Mouse (Mus musculus) neural tube, embryonic 10.5 days (tissue): ENCODE data around the gene Polh.

ENCODE experiments used
- DNase-seq: peaks from one replicate; pipeline ENCODE4 v3.0.0-alpha.2; 2017; ENCODE audit warnings: low spot score; ENCODE audit errors: extremely low spot score

The Polh gene

GRCm38 (mm10) chr17:46168318-46168717, 34.1 kb downstream of the Polh start:
- no peak for DNase-seq

- no peak for DNase-seq
These were observed 35.4 kb downstream of the Polh start for GRCm38 (mm10) chr17:46167014-46167413.

- DNase-seq, result no peak
These were observed 36.2 kb downstream of the Polh start for GRCm38 (mm10) chr17:46166270-46166669.

- DNase-seq, result no peak
These were observed 37.0 kb downstream of the Polh start for GRCm38 (mm10) chr17:46165460-46165859.

- DNase-seq, result no peak
These were observed 37.7 kb downstream of the Polh start for GRCm38 (mm10) chr17:46164791-46165190.

- DNase-seq, result no peak
These were observed 38.1 kb downstream of the Polh start for GRCm38 (mm10) chr17:46164301-46164700.

- DNase-seq, result no peak
These were observed 39.5 kb downstream of the Polh start for GRCm38 (mm10) chr17:46162951-46163421.

GRCm38 (mm10) chr17:46162551-46162950, 39.9 kb downstream of the Polh start:
- no peak for DNase-seq

- DNase-seq, result no peak
These were observed 40.7 kb downstream of the Polh start for GRCm38 (mm10) chr17:46161710-46162109.

- DNase-seq, result no peak
These were observed 41.3 kb downstream of the Polh start for GRCm38 (mm10) chr17:46161179-46161578.

- peak; percentile 91 for DNase-seq
These were observed 41.8 kb downstream of the Polh start, which contains the start of gene Gtpbp2 for GRCm38 (mm10) chr17:46160686-46161085. Gene Gtpbp2, plus strand, starts transcription at chr17:46161032.

GRCm38 (mm10) chr17:46160090-46160662, 42.3 kb downstream of the Polh start:
- DNase-seq, result peak; percentile 82

- no peak for DNase-seq
These were observed 43.2 kb downstream of the Polh start for GRCm38 (mm10) chr17:46159236-46159635.

GRCm38 (mm10) chr17:46157131-46157530, 45.3 kb downstream of the Polh start:
- DNase-seq, result no peak

GRCm38 (mm10) chr17:46156680-46157079, 45.8 kb downstream of the Polh start:
- no peak for DNase-seq

- no peak for DNase-seq
These were observed 48.1 kb downstream of the Polh start for GRCm38 (mm10) chr17:46154336-46154735.

GRCm38 (mm10) chr17:46152847-46153782, 49.3 kb downstream of the Polh start, which contains the start of gene Mad2l1bp:
Gene Mad2l1bp, minus strand, starts transcription at chr17:46153553.
- peak; percentile 79 for DNase-seq

- DNase-seq, result peak; percentile 78
These were observed 58.6 kb downstream of the Polh start, which contains the start of gene Rsph9 for GRCm38 (mm10) chr17:46143578-46144423. Gene Rsph9, minus strand, starts transcription at chr17:46144216.

- no peak for DNase-seq
These were observed 62.6 kb downstream of the Polh start for GRCm38 (mm10) chr17:46139872-46140271.

- DNase-seq, result no peak
These were observed 63.7 kb downstream of the Polh start for GRCm38 (mm10) chr17:46138563-46139236.

- no peak for DNase-seq
These were observed 69.6 kb downstream of the Polh start for GRCm38 (mm10) chr17:46132862-46133261.
